Mouse (Mus musculus): ENCODE results near the gene G0s2.

Gene G0s2

GRCm38 (mm10) chr1:193272916-193273601 lies at the start of gene G0s2:
G0s2 (minus strand) TSS chr1:193273217.
- in situ Hi-C loops (cut with MboI, MseI), result no loop called here

GRCm38 (mm10) chr1:193320398-193320797 lies 47.4 kb upstream of the G0s2 start:
- in situ Hi-C loops (cut with MboI, MseI), result no loop called here

- in situ Hi-C loops (cut with MboI, MseI), result no loop called here
Observed at GRCm38 (mm10) chr1:193319721-193320120, 46.7 kb upstream of the G0s2 start.

GRCm38 (mm10) chr1:193317159-193317559 lies 44.1 kb upstream of the G0s2 start:
- in situ Hi-C loops (cut with MboI, MseI), result no loop called here

- in situ Hi-C loops (cut with MboI, MseI), result no loop called here
Observed at GRCm38 (mm10) chr1:193316358-193316750, 43.3 kb upstream of the G0s2 start.

- in situ Hi-C loops (cut with MboI, MseI), result no loop called here
Observed at GRCm38 (mm10) chr1:193315705-193316357, 42.8 kb upstream of the G0s2 start.

- in situ Hi-C loops (cut with MboI, MseI), result no loop called here
Observed at GRCm38 (mm10) chr1:193311596-193311995, 38.6 kb upstream of the G0s2 start.

- in situ Hi-C loops (cut with MboI, MseI), result no loop called here
Observed at GRCm38 (mm10) chr1:193310519-193311085, 37.6 kb upstream of the G0s2 start.

GRCm38 (mm10) chr1:193309785-193310518 lies 36.9 kb upstream of the G0s2 start:
- in situ Hi-C loops (cut with MboI, MseI), result no loop called here

GRCm38 (mm10) chr1:193306832-193307231 lies 33.8 kb upstream of the G0s2 start:
- in situ Hi-C loops (cut with MboI, MseI), result no loop called here

- in situ Hi-C loops (cut with MboI, MseI), result no loop called here
Observed at GRCm38 (mm10) chr1:193305386-193305785, 32.4 kb upstream of the G0s2 start.

- in situ Hi-C loops (cut with MboI, MseI), result no loop called here
Observed at GRCm38 (mm10) chr1:193303096-193303495, 30.1 kb upstream of the G0s2 start.

- in situ Hi-C loops (cut with MboI, MseI), result no loop called here
Observed at GRCm38 (mm10) chr1:193302093-193302405, 29.0 kb upstream of the G0s2 start.

- in situ Hi-C loops (cut with MboI, MseI), result no loop called here
Observed at GRCm38 (mm10) chr1:193301216-193302092, 28.4 kb upstream of the G0s2 start.

GRCm38 (mm10) chr1:193299995-193300394 lies 27.0 kb upstream of the G0s2 start:
- in situ Hi-C loops (cut with MboI, MseI), result no loop called here

- in situ Hi-C loops (cut with MboI, MseI), result no loop called here
Observed at GRCm38 (mm10) chr1:193298141-193298765, 25.2 kb upstream of the G0s2 start.

GRCm38 (mm10) chr1:193295920-193296319 lies 22.9 kb upstream of the G0s2 start:
- in situ Hi-C loops (cut with MboI, MseI), result no loop called here

GRCm38 (mm10) chr1:193293926-193294325 lies 20.9 kb upstream of the G0s2 start:
- in situ Hi-C loops (cut with MboI, MseI), result no loop called here

- in situ Hi-C loops (cut with MboI, MseI), result no loop called here
Observed at GRCm38 (mm10) chr1:193293039-193293438, 20.0 kb upstream of the G0s2 start.

GRCm38 (mm10) chr1:193290686-193291085 lies 17.7 kb upstream of the G0s2 start:
- in situ Hi-C loops (cut with MboI, MseI), result no loop called here

GRCm38 (mm10) chr1:193289914-193290313 lies 16.9 kb upstream of the G0s2 start:
- in situ Hi-C loops (cut with MboI, MseI), result no loop called here
